Mouse (Mus musculus): ENCODE data around the gene Gm20388. TPM values are rescaled to one million over a fixed set of nuclear protein-coding genes. Genes with fewer than 3 reads are reported as not detected.
A peak's percentile ranks its signal among the peaks of the same experiment; 100 is the strongest.

The Gm20388 gene
- total RNA-seq, 2 experiments from 2014 or later, result 10.3 to 10.6 TPM

GRCm38 (mm10) chr8:120498926-120499605 lies 588.4 kb downstream of the Gm20388 start:
- no peak for DNase-seq (ENCODE audit: low spot score in 2 of 2)
- intact Hi-C loops (cut with DNase I), result no loop called here

GRCm38 (mm10) chr8:120500701-120501261 lies 590.1 kb downstream of the Gm20388 start:
- no peak for DNase-seq (ENCODE audit: low spot score in 2 of 2)
- intact Hi-C loops (cut with DNase I), result no loop called here

GRCm38 (mm10) chr8:120501426-120501825 lies 590.8 kb downstream of the Gm20388 start:
- no peak for DNase-seq (ENCODE audit: low spot score in 2 of 2)
- intact Hi-C loops (cut with DNase I), result no loop called here

GRCm38 (mm10) chr8:120502428-120502827 lies 591.8 kb downstream of the Gm20388 start:
- intact Hi-C loops (cut with DNase I), result no loop called here
- no peak for DNase-seq (ENCODE audit: low spot score in 2 of 2)

GRCm38 (mm10) chr8:120504251-120505081 lies 593.8 kb downstream of the Gm20388 start:
- peak in 1 of 2 experiments; percentile 36 for DNase-seq (ENCODE audit: low spot score in 2 of 2)
- intact Hi-C loops (cut with DNase I), result no loop called here

- intact Hi-C loops (cut with DNase I), result no loop called here
These were observed 594.5 kb downstream of the Gm20388 start for GRCm38 (mm10) chr8:120505082-120505511.

GRCm38 (mm10) chr8:120505619-120506310 lies 595.1 kb downstream of the Gm20388 start:
- intact Hi-C loops (cut with DNase I), result no loop called here

More at GRCm38 (mm10) chr8:120505082-120505511, 594.5 kb downstream of the Gm20388 start:
- DNase-seq (ENCODE audit: low spot score in 2 of 2), result no peak

GRCm38 (mm10) chr8:120506562-120506961 lies 595.9 kb downstream of the Gm20388 start:
- intact Hi-C loops (cut with DNase I), result no loop called here
- no peak for DNase-seq (ENCODE audit: low spot score in 2 of 2)

More at GRCm38 (mm10) chr8:120505619-120506310, 595.1 kb downstream of the Gm20388 start:
- DNase-seq (ENCODE audit: low spot score in 2 of 2), result no peak

GRCm38 (mm10) chr8:120507290-120507689 lies 596.6 kb downstream of the Gm20388 start:
- DNase-seq (ENCODE audit: low spot score in 2 of 2), result no peak
- intact Hi-C loops (cut with DNase I), result no loop called here

- no peak for DNase-seq (ENCODE audit: low spot score in 2 of 2)
- intact Hi-C loops (cut with DNase I), result no loop called here
These were observed 598.7 kb downstream of the Gm20388 start for GRCm38 (mm10) chr8:120509136-120510034.

- intact Hi-C loops (cut with DNase I), result no loop called here
- DNase-seq (ENCODE audit: low spot score in 2 of 2), result no peak
These were observed 599.4 kb downstream of the Gm20388 start for GRCm38 (mm10) chr8:120510035-120510416.

GRCm38 (mm10) chr8:120510863-120511457 lies 600.3 kb downstream of the Gm20388 start:
- intact Hi-C loops (cut with DNase I), result no loop called here
- DNase-seq (ENCODE audit: low spot score in 2 of 2), result no peak

- intact Hi-C loops (cut with DNase I), result no loop called here
- no peak for DNase-seq (ENCODE audit: low spot score in 2 of 2)
These were observed 601.1 kb downstream of the Gm20388 start for GRCm38 (mm10) chr8:120511737-120512136.

GRCm38 (mm10) chr8:120512326-120512725 lies 601.7 kb downstream of the Gm20388 start:
- intact Hi-C loops (cut with DNase I), result no loop called here
- DNase-seq (ENCODE audit: low spot score in 2 of 2), result no peak

- no peak for DNase-seq (ENCODE audit: low spot score in 2 of 2)
- intact Hi-C loops (cut with DNase I), result no loop called here
These were observed 602.5 kb downstream of the Gm20388 start for GRCm38 (mm10) chr8:120513145-120513544.

GRCm38 (mm10) chr8:120513638-120514461 lies 603.2 kb downstream of the Gm20388 start:
- no peak for DNase-seq (ENCODE audit: low spot score in 2 of 2)
- intact Hi-C loops (cut with DNase I), result no loop called here

- DNase-seq (ENCODE audit: low spot score in 2 of 2), result no peak
- intact Hi-C loops (cut with DNase I), result no loop called here
These were observed 604.6 kb downstream of the Gm20388 start for GRCm38 (mm10) chr8:120515214-120515613.

- intact Hi-C loops (cut with DNase I), result no loop called here
- DNase-seq (ENCODE audit: low spot score in 2 of 2), result no peak
These were observed 605.0 kb downstream of the Gm20388 start for GRCm38 (mm10) chr8:120515650-120516049.
